Mouse (Mus musculus) sigmoid colon, adult 10 weeks (tissue): ENCODE measurements around the gene Gm8265. TPM values are rescaled to one million over a fixed set of nuclear protein-coding genes. Genes with fewer than 3 reads are reported as not detected.

Experiments
- polyA plus RNA-seq: library from polyadenylated mRNA; stranded (reverse); fragments of 350-450 nt; fragmentation: Illumina TruSeq; extraction: RNeasy Lipid Tissue Mini Kit (QIAGEN cat#74804); gene quantifications from one replicate; pipeline ENCODE4 v1.2.3, GENCODE M21; 2014; ENCODE audit warnings: low read depth, low replicate concordance

Gene Gm8265
- not detected for polyA plus RNA-seq

DNA sequence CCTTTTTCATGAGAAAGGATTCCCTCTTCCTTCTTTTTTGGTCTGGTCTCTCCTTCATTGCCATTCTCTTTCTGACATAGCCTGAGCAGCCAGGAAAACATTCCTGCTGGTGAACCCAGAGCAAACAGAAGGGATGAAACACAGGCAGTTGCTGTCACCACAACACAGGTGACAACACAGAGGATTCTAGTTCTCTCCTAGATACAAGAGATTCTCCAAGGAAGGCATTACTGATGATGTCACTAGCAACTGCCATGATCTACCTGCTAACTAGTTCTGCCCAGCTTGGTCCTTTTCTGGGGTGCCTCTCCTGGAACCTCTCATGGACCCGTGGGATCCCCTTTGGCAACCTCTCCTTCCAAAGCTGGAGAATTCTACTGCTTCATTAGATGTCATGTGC is at the start of gene Gm8265:
Gene Gm8265 (minus strand): TSS at position 101 of the 400 bp plus-strand sequence.

Other genes with a start within 250 kb of the Gm8265 start
- not detected for gene Gm3500, start 244.0 kb downstream of the Gm8265 start, polyA plus RNA-seq
- gene Gm3194, start 177.6 kb downstream of the Gm8265 start, polyA plus RNA-seq, result 0.79 TPM
- gene Gm8246, start 155.2 kb downstream of the Gm8265 start, polyA plus RNA-seq, result not detected
- gene Gm3187, start 148.8 kb downstream of the Gm8265 start, polyA plus RNA-seq, result not detected
- gene Gm3488, start 131.4 kb downstream of the Gm8265 start, polyA plus RNA-seq, result 0.66 TPM
- gene Gm3532, start 94.5 kb downstream of the Gm8265 start, polyA plus RNA-seq, result not detected
- gene Gm9603, start 54.4 kb upstream of the Gm8265 start, polyA plus RNA-seq, result not detected
- 0.60 TPM for gene Gm3373, start 108.5 kb upstream of the Gm8265 start, polyA plus RNA-seq
- gene Gm3383, start 175.0 kb upstream of the Gm8265 start, polyA plus RNA-seq, result 0.79 TPM
- gene Gm3424, start 197.3 kb upstream of the Gm8265 start, polyA plus RNA-seq, result not detected
- not detected for gene Gm8237, start 247.4 kb upstream of the Gm8265 start, polyA plus RNA-seq